Mouse (Mus musculus) forebrain, postnatal 0 days (tissue): Measurements from ENCODE around the gene Rab5if. TPM values are rescaled to one million over a fixed set of nuclear protein-coding genes. Genes with fewer than 3 reads are reported as not detected.

Experiments used
- ATAC-seq: fragments of 200-750 bp; cut with Nextera tagmentation; 2 replicates; pipeline ENCODE4 v1.8.0; 2017; ENCODE audit warnings: mild to moderate bottlenecking, moderate library complexity
- DNase-seq: peaks from one replicate; pipeline ENCODE4 v3.0.0-alpha.2; 2015
- H3K27ac ChIP-seq: fragments of 300-500 bp; sonication (generic); 2 replicates; pipeline ENCODE4 v1.5.1; 2014; ENCODE audit warnings: low read depth, mild to moderate bottlenecking, antibody characterized with exemption, low read length, moderate library complexity, mixed read lengths
- H3K27me3 ChIP-seq: fragments of 300-500 bp; sonication (generic); 2 replicates; pipeline ENCODE4 v1.6.1; 2014; ENCODE audit warnings: mild to moderate bottlenecking, low read length, mixed read lengths; ENCODE audit not compliant: insufficient read depth
- H3K36me3 ChIP-seq: fragments of 300-500 bp; sonication (generic); 2 replicates; pipeline ENCODE4 v1.6.1; 2014; ENCODE audit warnings: mild to moderate bottlenecking, moderate library complexity; ENCODE audit not compliant: insufficient read depth
- H3K4me1 ChIP-seq: fragments of 300-500 bp; sonication (generic); 2 replicates; pipeline ENCODE4 v1.6.1; 2014; ENCODE audit warnings: antibody characterized with exemption; ENCODE audit not compliant: insufficient read depth
- H3K4me2 ChIP-seq: fragments of 300-500 bp; sonication (generic); 2 replicates; pipeline ENCODE4 v1.6.1; 2014; ENCODE audit warnings: low read depth, mild to moderate bottlenecking, moderate library complexity
- H3K4me3 ChIP-seq: fragments of 300-500 bp; sonication (generic); 2 replicates; pipeline ENCODE4 v1.5.1; 2014; ENCODE audit warnings: low read depth, low read length, mixed read lengths
- H3K9ac ChIP-seq: fragments of 300-500 bp; sonication (generic); 2 replicates; pipeline ENCODE4 v1.6.1; 2014; ENCODE audit warnings: mild to moderate bottlenecking
- H3K9me3 ChIP-seq: fragments of 300-500 bp; sonication (generic); 2 replicates; pipeline ENCODE4 v1.6.1; 2016; ENCODE audit warnings: low read length
- CTCF ChIP-seq: sonication (generic); IDR thresholded peaks from 2 replicates; pipeline ENCODE4 v1.5.1; 2016; ENCODE audit warnings: antibody characterized with exemption, control low read depth, low read depth
- WGBS: fragments of 180-500 bp; shearing (Covaris S2); extraction: QIAGEN DNeasy Blood & Tissue Kit; methylation state at CpG from one replicate; pipeline ENCODE4 v1.1.7; 2014; 5-methylcytosine and 5-hydroxymethylcytosine counted together
- polyA plus RNA-seq: library from polyadenylated mRNA; unstranded; fragments of >200 nt; fragmentation: Nextera tagmentation; extraction: Ambion mirVana; gene quantifications from 2 replicates; pipeline ENCODE4 v1.2.1, GENCODE M21; 2015
- total RNA-seq: library from RNA; depleted of rRNA; stranded (reverse); fragments of >200 nt; gene quantifications from 2 replicates; pipeline ENCODE4 v1.2.3, GENCODE M21; 2014

Gene Rab5if
- total and polyA plus RNA-seq, 2 experiments from 2014 or later: 123 to 154 TPM

DNA sequence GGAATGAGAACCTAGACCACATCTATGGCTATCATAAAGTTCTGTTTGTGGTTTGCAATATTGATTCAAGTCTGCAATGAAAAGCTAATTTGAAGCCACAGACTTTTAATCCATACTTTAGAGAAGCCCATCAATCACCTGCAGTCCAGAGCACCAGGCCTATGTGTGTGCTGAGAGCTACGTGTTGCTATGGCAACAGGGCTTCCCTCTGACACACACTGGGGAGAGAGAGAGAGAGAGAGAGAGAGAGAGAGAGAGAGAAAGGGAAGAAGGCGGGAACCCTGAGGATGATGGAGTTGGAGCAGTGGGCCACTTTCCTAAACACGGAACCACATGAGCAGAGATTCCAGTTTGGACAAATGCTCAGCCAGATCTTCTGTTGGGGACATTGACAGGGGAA is 29.3 kb downstream of the Rab5if start:
- no peaks in the 10 kb centered on the region for H3K27me3 ChIP-seq
- H3K4me1 ChIP-seq: no peaks in the 10 kb centered on the region
- no peak overlapping the region for H3K9ac ChIP-seq
- no peak overlapping the region for H3K4me3 ChIP-seq
- H3K9me3 ChIP-seq: no peaks in the 10 kb centered on the region
- ATAC-seq (peak; percentile 70; the same call in 1 of the 2 replicates), DNase-seq (peak; percentile 55)
- no peaks in the 10 kb centered on the region for H3K36me3 ChIP-seq
- no peak overlapping the region for H3K27ac ChIP-seq
- 14% methylated on average over 3 of the region's 3 CpGs for WGBS
- no peak overlapping the region for H3K4me2 ChIP-seq
- TF ChIP-seq CTCF: no peak

DNA sequence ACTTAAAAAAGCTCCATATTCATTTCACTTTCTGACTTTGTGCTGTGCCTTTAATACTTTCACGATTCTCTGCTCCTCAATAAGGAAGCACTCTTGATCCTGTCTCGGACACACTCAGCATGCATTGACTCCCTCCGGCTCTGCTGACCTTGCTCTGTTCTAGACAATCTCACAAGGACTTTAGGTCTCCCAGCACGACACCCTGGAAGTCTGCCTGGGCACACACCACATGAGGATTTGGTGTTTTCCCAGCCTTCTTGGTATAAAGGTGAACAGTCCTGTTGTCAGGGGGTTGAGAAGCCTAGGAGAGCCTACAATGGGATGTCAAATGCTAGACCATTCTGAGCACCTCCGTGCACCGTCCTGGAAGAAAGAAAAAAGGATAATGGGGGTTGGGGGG is 29.9 kb downstream of the Rab5if start:
- no peak for DNase-seq
- Histone ChIP-seq H3K27ac (no peak overlapping the region), H3K36me3 (no peaks in the 10 kb centered on the region)

DNA sequence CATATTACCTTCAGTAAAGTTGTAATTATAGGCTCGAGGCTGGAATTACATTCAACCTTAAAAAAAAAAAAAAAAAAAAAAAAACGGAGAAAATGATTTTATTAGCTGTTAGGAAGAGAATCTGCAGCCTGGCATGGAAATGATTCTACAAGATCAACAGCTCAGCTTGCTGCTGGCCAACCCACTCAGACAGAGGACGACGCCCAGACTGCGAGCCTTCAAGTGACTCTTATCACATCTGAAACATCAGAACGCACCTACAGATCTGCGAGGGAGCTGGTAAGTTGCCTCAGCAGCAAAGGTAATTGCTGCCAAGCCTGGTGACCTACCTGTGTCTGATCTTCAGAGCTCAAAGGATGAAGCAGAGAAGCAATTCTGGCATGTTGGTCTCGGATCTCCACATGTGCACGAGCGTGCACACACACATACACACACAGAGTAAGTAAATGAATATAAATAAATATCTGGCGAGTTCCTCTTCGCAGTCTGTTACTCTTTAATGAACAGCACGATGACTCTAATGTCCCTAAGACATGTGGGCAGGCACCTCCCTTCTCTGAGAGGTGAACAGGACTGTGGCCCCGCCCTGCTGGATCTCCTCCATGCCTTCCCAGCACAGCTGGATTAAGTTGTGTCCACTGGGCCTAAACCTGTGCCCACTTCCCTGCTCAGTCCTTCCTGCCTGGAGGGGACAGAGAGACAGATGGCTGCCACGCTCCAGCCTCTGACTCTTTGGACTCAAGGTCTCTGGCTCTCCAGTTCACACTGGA is 31.8 kb downstream of the Rab5if start:
- no peak overlapping the region for H3K27ac ChIP-seq
- no peak overlapping the region for H3K9ac ChIP-seq
- H3K36me3 ChIP-seq: no peaks in the 10 kb centered on the region
- H3K4me1 ChIP-seq: peaks cover 5% of the 10 kb centered on the region; the same call in 1 of the 2 replicates
- H3K9me3 ChIP-seq: no peaks in the 10 kb centered on the region
- ATAC-seq (no peak), DNase-seq (no peak)
- H3K27me3 ChIP-seq: no peaks in the 10 kb centered on the region
- 80% methylated on average over 15 of the region's 15 CpGs for WGBS
- H3K4me3 ChIP-seq: no peak overlapping the region
- TF ChIP-seq CTCF: no peak
- H3K4me2 ChIP-seq: no peak overlapping the region

More for the DNA sequence above, 29.9 kb downstream of the Rab5if start:
- H3K9ac ChIP-seq: no peak overlapping the region
- H3K9me3 ChIP-seq: no peaks in the 10 kb centered on the region
- WGBS: 60% methylated on average over 6 of the region's 6 CpGs
- no peaks in the 10 kb centered on the region for H3K27me3 ChIP-seq
- no peak overlapping the region for H3K4me3 ChIP-seq
- H3K4me1 ChIP-seq: no peaks in the 10 kb centered on the region
- no peak for TF ChIP-seq CTCF
- no peak overlapping the region for H3K4me2 ChIP-seq
- ATAC-seq: no peak

DNA sequence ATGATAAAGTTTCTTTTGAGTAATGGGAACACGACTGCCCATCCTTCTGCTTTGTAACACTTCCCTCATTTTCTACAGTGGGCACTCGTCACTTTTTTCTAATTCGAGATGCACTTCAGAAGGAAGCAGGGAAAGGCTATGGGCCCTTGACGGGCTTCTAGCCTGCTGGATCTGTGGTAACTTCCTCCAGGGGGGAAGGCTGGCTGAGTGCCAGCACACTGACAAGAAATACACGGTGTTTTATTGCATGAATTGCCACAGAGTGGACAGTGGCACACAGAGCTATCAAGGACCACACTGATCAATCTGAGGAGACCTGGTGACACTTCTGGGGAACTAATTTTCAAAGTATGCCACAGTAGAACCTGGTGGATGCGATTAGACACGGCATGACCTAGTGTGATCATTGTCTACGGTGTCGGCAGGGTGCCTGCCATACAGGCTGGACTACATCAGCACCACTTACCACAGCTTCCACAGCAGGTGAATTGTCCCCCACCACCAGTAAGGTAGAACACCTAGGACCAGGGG is 33.5 kb downstream of the Rab5if start:
- H3K4me1 ChIP-seq: peaks cover 5% of the 10 kb centered on the region; the same call in 1 of the 2 replicates
- ATAC-seq (no peak), DNase-seq (no peak)
- no peak overlapping the region for H3K27ac ChIP-seq
- 65% methylated on average over 9 of the region's 9 CpGs for WGBS
- TF ChIP-seq CTCF: no peak
- H3K4me3 ChIP-seq: no peak overlapping the region
- H3K4me2 ChIP-seq: no peak overlapping the region
- no peaks in the 10 kb centered on the region for H3K27me3 ChIP-seq
- H3K36me3 ChIP-seq: no peaks in the 10 kb centered on the region
- H3K9me3 ChIP-seq: no peaks in the 10 kb centered on the region
- no peak overlapping the region for H3K9ac ChIP-seq

DNA sequence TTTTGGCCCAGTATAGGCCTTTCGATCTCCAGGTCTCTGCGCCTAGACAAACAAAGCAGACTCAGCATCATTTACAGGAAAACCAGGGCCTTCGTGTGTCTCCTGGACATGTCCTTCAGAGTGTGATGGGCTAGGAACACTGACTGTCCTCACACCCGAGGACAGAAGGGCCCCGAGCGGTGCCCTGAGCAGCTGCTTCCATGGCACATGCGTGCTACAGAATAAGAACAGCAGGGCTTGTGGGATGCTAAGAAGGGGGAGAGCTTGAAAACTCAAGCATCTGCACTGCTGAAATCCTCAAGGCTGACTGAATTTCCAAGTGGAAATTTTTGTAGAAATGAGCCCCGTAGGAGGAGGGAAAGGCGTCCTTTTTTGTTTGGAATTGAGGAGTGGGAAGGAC is 34.1 kb downstream of the Rab5if start:
- no peak overlapping the region for H3K9ac ChIP-seq
- TF ChIP-seq CTCF: no peak
- no peaks in the 10 kb centered on the region for H3K9me3 ChIP-seq
- no peaks in the 10 kb centered on the region for H3K36me3 ChIP-seq
- H3K27me3 ChIP-seq: no peaks in the 10 kb centered on the region
- ATAC-seq: no peak
- H3K4me1 ChIP-seq: peaks cover 5% of the 10 kb centered on the region; the same call in 1 of the 2 replicates
- WGBS: 79% methylated on average over 9 of the region's 9 CpGs
- H3K4me3 ChIP-seq: no peak overlapping the region
- no peak overlapping the region for H3K4me2 ChIP-seq
- no peak for DNase-seq
- H3K27ac ChIP-seq: no peak overlapping the region

DNA sequence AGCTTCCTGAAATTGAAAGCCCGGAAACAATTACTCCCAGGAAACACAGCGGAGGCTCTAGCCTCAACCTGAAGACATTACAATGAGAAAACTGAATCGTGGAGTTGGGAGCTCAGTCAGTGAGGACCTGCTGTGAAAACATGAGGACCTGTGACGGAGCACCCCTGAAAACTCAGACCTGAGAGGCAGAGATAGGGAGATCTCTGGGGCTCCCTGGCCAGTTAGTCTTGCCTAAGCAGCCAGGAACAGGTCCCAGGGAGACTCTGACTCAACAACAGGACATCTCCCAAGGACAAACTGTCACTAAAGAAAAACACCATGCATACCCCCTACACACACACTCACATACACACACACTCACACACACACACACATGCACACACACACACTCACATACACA is 35.4 kb downstream of the Rab5if start:
- ATAC-seq: no peak
- DNase-seq: no peak
- H3K27ac ChIP-seq: no peak overlapping the region
- no peak overlapping the region for H3K4me2 ChIP-seq
- no peaks in the 10 kb centered on the region for H3K9me3 ChIP-seq
- H3K4me3 ChIP-seq: no peak overlapping the region
- no peak for TF ChIP-seq CTCF
- WGBS: 77% methylated on average over 4 of the region's 4 CpGs
- H3K9ac ChIP-seq: no peak overlapping the region
- H3K27me3 ChIP-seq: no peaks in the 10 kb centered on the region
- H3K4me1 ChIP-seq: peaks cover 5% of the 10 kb centered on the region; the same call in 1 of the 2 replicates
- H3K36me3 ChIP-seq: no peaks in the 10 kb centered on the region

DNA sequence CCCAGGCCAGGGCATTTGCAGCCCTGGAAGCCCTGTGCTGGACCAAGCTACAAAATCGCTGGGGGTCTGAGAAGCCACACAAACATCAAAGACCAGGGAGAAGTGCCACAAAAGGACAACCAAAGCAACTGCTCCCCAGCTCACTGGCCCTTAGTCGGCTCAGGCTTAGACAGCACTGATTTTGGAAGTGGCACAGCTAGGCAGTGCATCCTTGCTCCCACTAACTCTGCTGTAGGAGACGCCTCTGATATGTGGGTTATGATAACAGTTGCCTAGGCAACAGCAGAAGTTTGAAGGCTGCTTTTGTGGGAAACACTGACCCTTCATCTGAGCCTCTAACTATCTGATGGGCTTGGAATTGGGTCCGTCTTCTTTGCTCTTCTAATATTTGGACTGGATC is 36.3 kb downstream of the Rab5if start:
- no peaks in the 10 kb centered on the region for H3K27me3 ChIP-seq
- H3K4me1 ChIP-seq: peaks cover 5% of the 10 kb centered on the region; the same call in 1 of the 2 replicates
- WGBS: 68% methylated on average over 4 of the region's 4 CpGs
- H3K4me3 ChIP-seq: no peak overlapping the region
- ATAC-seq (peak; percentile 45), DNase-seq (no peak)
- no peaks in the 10 kb centered on the region for H3K9me3 ChIP-seq
- no peak overlapping the region for H3K4me2 ChIP-seq
- H3K36me3 ChIP-seq: no peaks in the 10 kb centered on the region
- H3K27ac ChIP-seq: no peak overlapping the region
- H3K9ac ChIP-seq: no peak overlapping the region
- TF ChIP-seq CTCF: no peak
